Mouse (Mus musculus): ENCODE results near the gene Lpin1. TPM values are rescaled to one million over a fixed set of nuclear protein-coding genes. Genes with fewer than 3 reads are reported as not detected.

Gene Lpin1
- polyA plus RNA-seq, 1 experiment from 2014 or later, result 4.7 TPM

- H3K4me1 ChIP-seq (replicated peaks; ENCODE audit: insufficient read depth, low read length), result no peaks in the 10 kb centered on the region
- no peak overlapping the region for H3K27ac ChIP-seq
- WGBS, result 62% methylated on average over 9 of the region's 9 CpGs
- ATAC-seq (replicated peaks; ENCODE audit: low FRiP score, low read depth) (no peak), DNase-seq (ENCODE audit: low spot score) (no peak)
- H3K9ac ChIP-seq (ENCODE audit: low read depth, low read length), result no peak overlapping the region
- no peak overlapping the region for H3K4me3 ChIP-seq (replicated peaks; ENCODE audit: low read depth, low read length)
- TF ChIP-seq CTCF (IDR thresholded peaks at IDR 0.05; ENCODE audit: low read depth), result no peak
- no peaks in the 10 kb centered on the region for H3K27me3 ChIP-seq (ENCODE audit: insufficient read depth, low read length)
- H3K9me3 ChIP-seq (replicated peaks; ENCODE audit: low read length), result no peaks in the 10 kb centered on the region
- no peaks in the 10 kb centered on the region for H3K36me3 ChIP-seq (ENCODE audit: insufficient read depth, low read length)
- H3K4me2 ChIP-seq (ENCODE audit: low read length), result no peak overlapping the region
These were observed 36.1 kb upstream of the Lpin1 start for GRCm38 (mm10) chr12:16646780-16647409.

DNA sequence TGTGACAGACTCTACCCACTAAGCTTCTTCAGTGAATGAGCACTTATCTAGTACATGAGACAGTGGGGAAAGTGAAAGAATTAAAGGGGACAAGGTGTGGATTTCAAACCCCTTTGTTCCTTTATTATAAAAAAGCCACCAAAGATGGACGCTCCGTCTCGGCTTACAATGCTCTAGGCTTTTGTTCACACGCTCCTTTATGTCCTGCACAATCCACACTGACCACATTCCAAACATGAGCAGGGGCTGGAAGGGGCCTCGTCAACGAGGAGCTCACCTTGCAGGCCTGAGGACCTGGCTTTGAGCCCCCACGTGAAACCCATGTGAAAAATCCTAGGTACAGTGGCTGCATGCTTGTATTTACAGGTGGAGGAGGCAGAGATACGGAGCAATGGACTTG, 33.9 kb upstream of the Lpin1 start:
- H3K36me3 ChIP-seq (ENCODE audit: insufficient read depth, low read length), result no peaks in the 10 kb centered on the region
- TF ChIP-seq CTCF (IDR thresholded peaks at IDR 0.05; ENCODE audit: low read depth), result no peak
- H3K27me3 ChIP-seq (ENCODE audit: insufficient read depth, low read length), result no peaks in the 10 kb centered on the region
- no peak overlapping the region for H3K27ac ChIP-seq
- DNase-seq (ENCODE audit: low spot score) (no peak), ATAC-seq (replicated peaks; ENCODE audit: low FRiP score, low read depth) (no peak)
- H3K9ac ChIP-seq (ENCODE audit: low read depth, low read length), result no peak overlapping the region
- H3K4me2 ChIP-seq (ENCODE audit: low read length), result no peak overlapping the region
- H3K4me1 ChIP-seq (replicated peaks; ENCODE audit: insufficient read depth, low read length), result no peaks in the 10 kb centered on the region
- WGBS, result 55% methylated on average over 8 of the region's 8 CpGs
- H3K4me3 ChIP-seq (replicated peaks; ENCODE audit: low read depth, low read length), result no peak overlapping the region
- H3K9me3 ChIP-seq (replicated peaks; ENCODE audit: low read length), result no peaks in the 10 kb centered on the region

DNA sequence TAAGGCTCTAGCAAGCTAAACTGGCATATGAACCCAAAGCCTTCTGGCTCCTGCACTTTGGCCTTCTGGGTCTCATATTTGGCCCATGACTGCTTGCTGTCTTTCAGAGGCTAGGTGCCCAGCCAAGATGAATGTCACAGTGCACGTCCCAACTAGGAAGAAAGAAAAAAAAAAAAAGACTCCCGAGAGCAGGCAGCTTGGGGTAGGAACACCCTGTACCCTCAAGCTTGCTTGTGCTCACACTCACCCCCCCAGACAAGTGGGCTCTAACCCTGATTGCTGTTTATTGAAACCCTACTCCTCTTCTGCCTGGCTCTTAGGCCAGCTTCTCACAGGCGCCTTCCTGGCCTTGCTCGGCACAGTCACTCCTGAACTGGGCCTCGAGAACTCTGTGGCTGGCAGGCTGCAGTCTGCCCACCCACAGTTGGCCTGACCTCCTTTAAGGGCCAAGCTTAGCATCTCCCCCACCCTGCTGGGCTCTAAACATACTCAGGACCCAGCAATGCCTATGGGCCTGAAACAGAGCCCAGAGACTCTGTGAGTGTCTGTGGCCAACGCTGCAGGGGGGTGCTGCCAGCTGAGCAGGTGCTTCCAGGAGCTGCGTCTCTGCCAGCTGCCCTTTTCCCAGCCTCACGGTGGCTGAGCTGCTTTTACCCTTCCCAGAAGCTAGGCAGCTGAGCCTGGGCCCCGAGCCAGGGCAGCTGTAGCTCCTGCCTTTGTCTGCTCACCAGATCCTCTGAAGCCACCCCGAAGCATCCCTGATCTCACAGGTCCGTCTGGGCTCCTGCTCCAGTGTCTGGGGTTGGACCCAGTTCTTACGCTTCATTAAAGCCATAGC, 33.0 kb upstream of the Lpin1 start:
- no peak for ATAC-seq (replicated peaks; ENCODE audit: low FRiP score, low read depth)
- Histone ChIP-seq H3K36me3 (ENCODE audit: insufficient read depth, low read length) (no peaks in the 10 kb centered on the region), H3K9me3 (replicated peaks; ENCODE audit: low read length) (no peaks in the 10 kb centered on the region), H3K4me2 (ENCODE audit: low read length) (no peak overlapping the region), H3K9ac (ENCODE audit: low read depth, low read length) (no peak overlapping the region), H3K4me1 (replicated peaks; ENCODE audit: insufficient read depth, low read length) (no peaks in the 10 kb centered on the region), H3K27ac (no peak overlapping the region), H3K4me3 (replicated peaks; ENCODE audit: low read depth, low read length) (no peak overlapping the region), H3K27me3 (ENCODE audit: insufficient read depth, low read length) (no peaks in the 10 kb centered on the region)
- DNase-seq (ENCODE audit: low spot score), result no peak
- TF ChIP-seq CTCF (IDR thresholded peaks at IDR 0.05; ENCODE audit: low read depth), result no peak
- 45% methylated on average over 12 of the region's 12 CpGs for WGBS

DNA sequence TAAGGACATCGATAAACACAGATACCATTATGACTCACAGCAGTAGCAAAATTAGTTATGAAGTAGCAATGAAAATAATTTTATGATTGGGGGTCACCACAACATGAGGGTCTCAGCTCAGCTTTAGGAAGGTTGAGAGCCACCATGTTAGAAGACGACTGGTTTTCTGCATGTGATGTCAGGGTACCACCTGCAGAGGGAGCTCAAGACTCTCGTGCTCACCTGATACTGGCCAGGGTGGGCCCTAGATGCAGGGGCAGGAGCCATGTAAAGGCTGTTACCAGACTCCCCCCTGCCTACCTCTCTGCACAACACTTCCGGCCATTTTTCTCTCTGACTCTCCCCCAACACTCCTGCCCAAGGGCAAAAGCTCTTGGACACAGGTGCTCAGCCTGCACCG, 31.2 kb upstream of the Lpin1 start:
- 66% methylated on average over 5 of the region's 5 CpGs for WGBS
- no peak for TF ChIP-seq CTCF (IDR thresholded peaks at IDR 0.05; ENCODE audit: low read depth)
- H3K9ac ChIP-seq (ENCODE audit: low read depth, low read length), result no peak overlapping the region
- ATAC-seq (replicated peaks; ENCODE audit: low FRiP score, low read depth) (no peak), DNase-seq (ENCODE audit: low spot score) (no peak)
- no peaks in the 10 kb centered on the region for H3K36me3 ChIP-seq (ENCODE audit: insufficient read depth, low read length)
- H3K4me1 ChIP-seq (replicated peaks; ENCODE audit: insufficient read depth, low read length), result no peaks in the 10 kb centered on the region
- H3K4me2 ChIP-seq (ENCODE audit: low read length), result no peak overlapping the region
- H3K27me3 ChIP-seq (ENCODE audit: insufficient read depth, low read length), result no peaks in the 10 kb centered on the region
- no peaks in the 10 kb centered on the region for H3K9me3 ChIP-seq (replicated peaks; ENCODE audit: low read length)
- no peak overlapping the region for H3K4me3 ChIP-seq (replicated peaks; ENCODE audit: low read depth, low read length)
- H3K27ac ChIP-seq, result no peak overlapping the region

DNA sequence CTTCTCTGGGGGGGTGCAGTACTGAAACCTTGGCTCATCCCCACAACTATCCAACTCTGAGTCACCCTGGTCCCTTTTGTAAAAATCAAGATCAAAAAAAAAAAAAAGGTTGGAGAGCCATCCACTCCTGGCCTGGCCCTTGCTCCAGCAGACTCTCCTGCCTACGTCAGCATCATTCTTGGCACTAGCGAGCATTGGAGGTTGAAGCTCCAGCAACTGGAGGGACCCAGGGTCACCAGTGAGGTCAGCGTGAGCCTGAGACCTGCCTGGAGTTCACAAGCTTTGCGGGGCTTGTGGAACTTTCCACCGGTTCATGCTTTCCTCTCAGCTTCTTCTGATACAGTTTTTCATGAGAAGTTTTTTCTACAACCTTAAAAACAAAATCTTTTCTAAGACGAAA, 29.3 kb upstream of the Lpin1 start:
- ATAC-seq (replicated peaks; ENCODE audit: low FRiP score, low read depth) (no peak), DNase-seq (ENCODE audit: low spot score) (no peak)
- no peak for TF ChIP-seq CTCF (IDR thresholded peaks at IDR 0.05; ENCODE audit: low read depth)
- WGBS, result 83% methylated on average over 6 of the region's 6 CpGs
- Histone ChIP-seq H3K9ac (ENCODE audit: low read depth, low read length) (no peak overlapping the region), H3K9me3 (replicated peaks; ENCODE audit: low read length) (no peaks in the 10 kb centered on the region), H3K27ac (no peak overlapping the region), H3K27me3 (ENCODE audit: insufficient read depth, low read length) (no peaks in the 10 kb centered on the region), H3K4me2 (ENCODE audit: low read length) (no peak overlapping the region), H3K4me1 (replicated peaks; ENCODE audit: insufficient read depth, low read length) (no peaks in the 10 kb centered on the region), H3K4me3 (replicated peaks; ENCODE audit: low read depth, low read length) (no peak overlapping the region), H3K36me3 (ENCODE audit: insufficient read depth, low read length) (no peaks in the 10 kb centered on the region)

GRCm38 (mm10) chr12:16639078-16639771, 28.5 kb upstream of the Lpin1 start:
- ATAC-seq (replicated peaks; ENCODE audit: low FRiP score, low read depth), result no peak
- Histone ChIP-seq H3K9ac (ENCODE audit: low read depth, low read length) (no peak overlapping the region), H3K36me3 (ENCODE audit: insufficient read depth, low read length) (no peaks in the 10 kb centered on the region), H3K4me2 (ENCODE audit: low read length) (no peak overlapping the region), H3K4me3 (replicated peaks; ENCODE audit: low read depth, low read length) (no peak overlapping the region), H3K4me1 (replicated peaks; ENCODE audit: insufficient read depth, low read length) (no peaks in the 10 kb centered on the region), H3K9me3 (replicated peaks; ENCODE audit: low read length) (no peaks in the 10 kb centered on the region), H3K27ac (no peak overlapping the region), H3K27me3 (ENCODE audit: insufficient read depth, low read length) (no peaks in the 10 kb centered on the region)
- WGBS, result 70% methylated on average over 12 of the region's 12 CpGs
- TF ChIP-seq CTCF (IDR thresholded peaks at IDR 0.05; ENCODE audit: low read depth), result peak; percentile 57
- DNase-seq (ENCODE audit: low spot score), result peak; percentile 26
